Mouse (Mus musculus) lung, postnatal 0 days (tissue): ENCODE measurements at regions not wholly inside any gene's neighbourhood (a gene's known extent, or its start where the extent isn't known, plus 50 kb on each side); places are given as distances from the start of the nearest gene placed in this dataset.

Source experiments
- CTCF ChIP-seq: IDR thresholded peaks from 2 replicates; pipeline ENCODE4 v1.5.1; 2016; ENCODE audit warnings: antibody characterized with exemption, mild to moderate bottlenecking
- EP300 ChIP-seq: IDR thresholded peaks from 2 replicates; pipeline ENCODE4 v1.6.1; 2016; ENCODE audit warnings: antibody characterized with exemption, mild to moderate bottlenecking, control low read depth

DNA sequence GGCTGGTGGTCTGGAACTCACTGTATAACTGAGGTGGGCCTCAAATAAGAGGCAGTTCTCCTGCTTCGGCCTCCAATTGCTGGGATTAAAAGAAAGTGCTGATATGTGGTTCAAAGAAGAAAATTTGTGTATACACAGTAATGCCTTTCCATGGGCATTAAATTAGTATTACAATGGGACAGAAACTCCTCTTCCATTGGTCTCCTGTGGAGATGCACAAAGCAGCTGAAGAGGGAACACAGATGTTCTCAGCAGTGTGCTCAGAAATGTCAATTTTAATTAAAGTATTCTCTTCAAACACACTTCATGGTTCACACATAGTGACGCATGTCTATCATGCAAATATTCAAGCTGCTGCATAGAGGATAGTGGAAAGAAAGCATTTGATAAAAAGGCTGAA is 56.4 kb upstream of the Otx2 start:
- TF ChIP-seq CTCF = no peak
- no peak for TF ChIP-seq EP300
